Mouse (Mus musculus) liver (tissue): ENCODE results near the gene Txnrd2.
A peak's percentile ranks its signal among the peaks of the same experiment; 100 is the strongest.

ENCODE experiments used
- DNase-seq: peaks from one replicate; pipeline ENCODE4 v3.0.0-alpha.2; 2020; ENCODE audit warnings: mixed read lengths

The Txnrd2 gene

GRCm38 (mm10) chr16:18418756-18419602, 7.2 kb upstream of the Txnrd2 start:
- DNase-seq = peak; percentile 69

GRCm38 (mm10) chr16:18419603-18420026, 6.6 kb upstream of the Txnrd2 start:
- DNase-seq = no peak

GRCm38 (mm10) chr16:18420571-18420970, 5.6 kb upstream of the Txnrd2 start:
- no peak for DNase-seq

- DNase-seq = no peak
Measured at GRCm38 (mm10) chr16:18423203-18423914, 2.8 kb upstream of the Txnrd2 start.

GRCm38 (mm10) chr16:18423915-18424265, 2.3 kb upstream of the Txnrd2 start:
- no peak for DNase-seq

GRCm38 (mm10) chr16:18424364-18425045, 1.7 kb upstream of the Txnrd2 start:
- DNase-seq = no peak

GRCm38 (mm10) chr16:18425475-18426214, 539 bp upstream of the Txnrd2 start:
- DNase-seq = peak; percentile 33

GRCm38 (mm10) chr16:18426802-18427280, 657 bp downstream of the Txnrd2 start, which contains the start of gene Comt:
Comt (minus strand) TSS chr16:18426852.
- no peak for DNase-seq

- DNase-seq = no peak
Measured at GRCm38 (mm10) chr16:18428011-18428515, 1.9 kb downstream of the Txnrd2 start.

GRCm38 (mm10) chr16:18428516-18429042, 2.4 kb downstream of the Txnrd2 start:
- DNase-seq = peak; percentile 89

- DNase-seq = peak; percentile 58
Measured at GRCm38 (mm10) chr16:18429641-18430040, 3.5 kb downstream of the Txnrd2 start.

- DNase-seq = peak; percentile 50
Measured at GRCm38 (mm10) chr16:18430641-18431212, 4.5 kb downstream of the Txnrd2 start.

- no peak for DNase-seq
Measured at GRCm38 (mm10) chr16:18433341-18433920, 7.2 kb downstream of the Txnrd2 start.

GRCm38 (mm10) chr16:18436128-18436527, 9.9 kb downstream of the Txnrd2 start:
- DNase-seq = no peak

- peak; percentile 92 for DNase-seq
Measured at GRCm38 (mm10) chr16:18443385-18443841, 17.2 kb downstream of the Txnrd2 start.

GRCm38 (mm10) chr16:18447243-18447642, 21.1 kb downstream of the Txnrd2 start:
- no peak for DNase-seq

GRCm38 (mm10) chr16:18448104-18448503, 21.9 kb downstream of the Txnrd2 start:
- DNase-seq = no peak

GRCm38 (mm10) chr16:18449005-18449404, 22.8 kb downstream of the Txnrd2 start:
- DNase-seq = no peak

GRCm38 (mm10) chr16:18451486-18452181, 25.4 kb downstream of the Txnrd2 start:
- DNase-seq = no peak

GRCm38 (mm10) chr16:18452361-18452862, 26.2 kb downstream of the Txnrd2 start:
- DNase-seq = no peak
